Mouse (Mus musculus): Measurements from ENCODE around the gene S1pr3.
A peak's percentile ranks its signal among the peaks of the same experiment; 100 is the strongest.

S1pr3 gene

GRCm38 (mm10) chr13:51407541-51408217 is 760 bp upstream of the S1pr3 start:
- DNase-seq: no peak

- DNase-seq: no peak
Measured at GRCm38 (mm10) chr13:51409936-51410481, 1.6 kb downstream of the S1pr3 start.

GRCm38 (mm10) chr13:51411243-51411642 is 2.8 kb downstream of the S1pr3 start:
- DNase-seq: no peak

- DNase-seq: no peak
Measured at GRCm38 (mm10) chr13:51411696-51412430, 3.4 kb downstream of the S1pr3 start.

GRCm38 (mm10) chr13:51413461-51413860 is 5.0 kb downstream of the S1pr3 start:
- DNase-seq: peak; percentile 63 to 66

GRCm38 (mm10) chr13:51416727-51417126 is 8.3 kb downstream of the S1pr3 start:
- no peak for DNase-seq

GRCm38 (mm10) chr13:51417796-51418195 is 9.4 kb downstream of the S1pr3 start:
- DNase-seq: no peak

GRCm38 (mm10) chr13:51418268-51418941 is 10.0 kb downstream of the S1pr3 start:
- DNase-seq: peak; percentile 89

- DNase-seq: no peak
Measured at GRCm38 (mm10) chr13:51418942-51419451, 10.6 kb downstream of the S1pr3 start.

GRCm38 (mm10) chr13:51419501-51419900 is 11.1 kb downstream of the S1pr3 start:
- DNase-seq: no peak

GRCm38 (mm10) chr13:51420861-51421260 is 12.4 kb downstream of the S1pr3 start:
- no peak for DNase-seq

GRCm38 (mm10) chr13:51423647-51424046 is 15.2 kb downstream of the S1pr3 start:
- DNase-seq: no peak

- peak; percentile 71 to 73 for DNase-seq
Measured at GRCm38 (mm10) chr13:51424647-51425046, 16.2 kb downstream of the S1pr3 start.

GRCm38 (mm10) chr13:51425662-51426443 is 17.4 kb downstream of the S1pr3 start:
- no peak for DNase-seq

- no peak for DNase-seq
Measured at GRCm38 (mm10) chr13:51433371-51433770, 24.9 kb downstream of the S1pr3 start.

GRCm38 (mm10) chr13:51434460-51434859 is 26.0 kb downstream of the S1pr3 start:
- DNase-seq: peak; percentile 18 to 19

GRCm38 (mm10) chr13:51435146-51435545 is 26.7 kb downstream of the S1pr3 start:
- DNase-seq: no peak

GRCm38 (mm10) chr13:51437105-51438085 is 29.0 kb downstream of the S1pr3 start:
- no peak for DNase-seq

- no peak for DNase-seq
Measured at GRCm38 (mm10) chr13:51442922-51443321, 34.5 kb downstream of the S1pr3 start.

GRCm38 (mm10) chr13:51446550-51446949 is 38.1 kb downstream of the S1pr3 start:
- DNase-seq: no peak
